Comparison of ENCODE assay signal across 10 mouse cellular contexts in genomic region chr6:54548314-54549019, GRCm38 (mm10). TPM values are rescaled to one million over a fixed set of nuclear protein-coding genes. Genes with fewer than 3 reads are reported as not detected.
DNase-seq lines count a peak whose midpoint lies in the region; ATAC-seq lines count a peak whose summit lies in the region.
"Had no signal": no experiment of that assay in that cellular context is flagged by ENCODE, and none has a peak within 500 bp of the region (broad histone marks: within the 10 kb centered on the region; RNA-seq: fewer than 3 reads in every experiment).

No protein-coding gene starts in this region.

- peak; percentile 68 for DNase-seq in testis, postnatal 10 days (ENCODE audit: low spot score)
- no peak for DNase-seq in testis, postnatal 14 days (ENCODE audit: low spot score)
- no peak for DNase-seq in B cell, adult 2 months
- DNase-seq in liver, embryonic 11.5 days (ENCODE audit: low spot score) = no peak
- DNase-seq: gastrocnemius, postnatal 14 days; layer of hippocampus, adult 9-11 months had no signal

- no peaks in the 10 kb centered on the region for H3K9me3 ChIP-seq in hindbrain, embryonic 13.5 days
- no peaks in the 10 kb centered on the region for H3K9me3 ChIP-seq in hindbrain, embryonic 16.5 days (ENCODE audit: control insufficient read depth, low read length)
- H3K9me3 ChIP-seq in kidney, embryonic 16.5 days (ENCODE audit: low read length) = no peaks in the 10 kb centered on the region
- no peaks in the 10 kb centered on the region for H3K9me3 ChIP-seq in neural tube, embryonic 15.5 days (replicated peaks)
- H3K9me3 ChIP-seq in liver, embryonic 11.5 days (ENCODE audit: control insufficient read depth, low read length) = no peaks in the 10 kb centered on the region

- no peak overlapping the region for H3K9ac ChIP-seq in hindbrain, embryonic 13.5 days
- no peak overlapping the region for H3K9ac ChIP-seq in hindbrain, embryonic 16.5 days (ENCODE audit: low read depth, low read length)
- H3K9ac ChIP-seq in kidney, embryonic 16.5 days (replicated peaks; ENCODE audit: low read length) = no peak overlapping the region
- H3K9ac ChIP-seq in neural tube, embryonic 15.5 days (replicated peaks) = no peak overlapping the region
- H3K9ac ChIP-seq in liver, embryonic 11.5 days (ENCODE audit: low read depth, low read length) = no peak overlapping the region

- H3K4me2 ChIP-seq in hindbrain, embryonic 13.5 days = no peak overlapping the region
- no peak overlapping the region for H3K4me2 ChIP-seq in hindbrain, embryonic 16.5 days (ENCODE audit: low read length)
- no peak overlapping the region for H3K4me2 ChIP-seq in kidney, embryonic 16.5 days (replicated peaks; ENCODE audit: low read depth, low read length)
- H3K4me2 ChIP-seq in neural tube, embryonic 15.5 days = no peak overlapping the region
- H3K4me2 ChIP-seq in liver, embryonic 11.5 days = no peak overlapping the region

- peak overlapping the region; percentile 67 for H3K27ac ChIP-seq in hindbrain, embryonic 13.5 days
- no peak overlapping the region for H3K27ac ChIP-seq in hindbrain, embryonic 16.5 days (ENCODE audit: low read depth, low read length)
- no peak overlapping the region for H3K27ac ChIP-seq in kidney, embryonic 16.5 days (ENCODE audit: low read length)
- H3K27ac ChIP-seq in neural tube, embryonic 15.5 days (replicated peaks) = 0 out of 2 replicates have a peak overlapping the region, but pooled peaks have one; percentile 15
- no peak overlapping the region for H3K27ac ChIP-seq in liver, embryonic 11.5 days (ENCODE audit: low read depth, low read length)

- H3K4me3 ChIP-seq in hindbrain, embryonic 13.5 days = no peak overlapping the region
- no peak overlapping the region for H3K4me3 ChIP-seq in hindbrain, embryonic 16.5 days (ENCODE audit: low read length)
- H3K4me3 ChIP-seq in kidney, embryonic 16.5 days (ENCODE audit: low read length) = no peak overlapping the region
- H3K4me3 ChIP-seq in neural tube, embryonic 15.5 days (replicated peaks) = no peak overlapping the region
- H3K4me3 ChIP-seq in liver, embryonic 11.5 days (ENCODE audit: low read depth, low read length) = no peak overlapping the region

- peaks cover 19% of the 10 kb centered on the region for H3K36me3 ChIP-seq in hindbrain, embryonic 13.5 days
- H3K36me3 ChIP-seq in hindbrain, embryonic 16.5 days (ENCODE audit: control insufficient read depth, insufficient read depth, low read length) = peaks cover 5% of the 10 kb centered on the region; the same call in 1 of the 2 replicates
- no peaks in the 10 kb centered on the region for H3K36me3 ChIP-seq in kidney, embryonic 16.5 days (ENCODE audit: insufficient read depth, low read length)
- H3K36me3 ChIP-seq in neural tube, embryonic 15.5 days = peaks cover 5% of the 10 kb centered on the region
- no peaks in the 10 kb centered on the region for H3K36me3 ChIP-seq in liver, embryonic 11.5 days (ENCODE audit: control insufficient read depth, insufficient read depth, low read length)

- peaks cover 51% of the 10 kb centered on the region for H3K4me1 ChIP-seq in hindbrain, embryonic 13.5 days (replicated peaks)
- H3K4me1 ChIP-seq in hindbrain, embryonic 16.5 days (ENCODE audit: control insufficient read depth, insufficient read depth, low read depth, low read length) = peaks cover 21% of the 10 kb centered on the region
- H3K4me1 ChIP-seq in kidney, embryonic 16.5 days (ENCODE audit: insufficient read depth, low read length) = peaks cover 15% of the 10 kb centered on the region
- H3K4me1 ChIP-seq in neural tube, embryonic 15.5 days = peaks cover 38% of the 10 kb centered on the region
- H3K4me1 ChIP-seq in liver, embryonic 11.5 days (replicated peaks; ENCODE audit: control insufficient read depth, insufficient read depth, low read length) = no peaks in the 10 kb centered on the region

- WGBS in hindbrain, embryonic 13.5 days = 64% methylated on average over 13 of the region's 13 CpGs
- 51% methylated on average over 13 of the region's 13 CpGs for WGBS in hindbrain, embryonic 16.5 days
- 57% methylated on average over 13 of the region's 13 CpGs for WGBS in kidney, embryonic 16.5 days
- WGBS in neural tube, embryonic 15.5 days = 48% methylated on average over 13 of the region's 13 CpGs
- WGBS in liver, embryonic 11.5 days = 81% methylated on average over 13 of the region's 13 CpGs

- 0 out of 2 replicates have a peak, but pooled peaks have one; percentile 21 for ATAC-seq in hindbrain, embryonic 13.5 days (ENCODE audit: low FRiP score)
- ATAC-seq in hindbrain, embryonic 16.5 days = no peak
- ATAC-seq in kidney, embryonic 16.5 days (ENCODE audit: low FRiP score, low TSS enrichment) = peak; percentile 68
- peak; percentile 58 for ATAC-seq in neural tube, embryonic 15.5 days (ENCODE audit: low FRiP score)
- ATAC-seq in liver, embryonic 11.5 days (replicated peaks; ENCODE audit: low FRiP score) = no peak

- H3K27me3 ChIP-seq in hindbrain, embryonic 13.5 days = no peaks in the 10 kb centered on the region
- H3K27me3 ChIP-seq in hindbrain, embryonic 16.5 days (replicated peaks; ENCODE audit: control insufficient read depth, insufficient read depth, low read length) = no peaks in the 10 kb centered on the region
- no peaks in the 10 kb centered on the region for H3K27me3 ChIP-seq in kidney, embryonic 16.5 days (ENCODE audit: insufficient read depth, low read length)
- no peaks in the 10 kb centered on the region for H3K27me3 ChIP-seq in neural tube, embryonic 15.5 days (replicated peaks)
- no peaks in the 10 kb centered on the region for H3K27me3 ChIP-seq in liver, embryonic 11.5 days (replicated peaks; ENCODE audit: control insufficient read depth, insufficient read depth, low read length)

RNA-seq across cellular contexts. Expression of gene Scrn1, which starts 17.8 kb away (rescaled TPM):
- polyA plus RNA-seq in hindbrain, embryonic 13.5 days (2015; fragmentation: Nextera tagmentation; extraction: Ambion mirVana) = 87.1 and 91.6 TPM in 2 replicates
- 109 and 114 TPM in 2 replicates for polyA plus RNA-seq in hindbrain, embryonic 16.5 days (2015; fragmentation: Nextera tagmentation; extraction: Ambion mirVana)
- 7.7 and 8.8 TPM in 2 replicates for polyA plus RNA-seq in kidney, embryonic 16.5 days (2015; fragmentation: Nextera tagmentation; extraction: Ambion mirVana)
- 85.9 and 98.3 TPM in 2 replicates for polyA plus RNA-seq in neural tube, embryonic 15.5 days (2015; fragmentation: Nextera tagmentation; extraction: Ambion mirVana)
- 2.9 and 3.0 TPM in 2 replicates for polyA plus RNA-seq in liver, embryonic 11.5 days (2014; fragmentation: Nextera tagmentation; extraction: Ambion mirVana)

RNA-seq across cellular contexts. Expression of gene Plekha8, which starts 46.4 kb away (rescaled TPM):
- polyA plus RNA-seq in hindbrain, embryonic 13.5 days (2015; fragmentation: Nextera tagmentation; extraction: Ambion mirVana) = 8.8 and 9.2 TPM in 2 replicates
- 6.3 and 8.1 TPM in 2 replicates for polyA plus RNA-seq in hindbrain, embryonic 16.5 days (2015; fragmentation: Nextera tagmentation; extraction: Ambion mirVana)
- polyA plus RNA-seq in kidney, embryonic 16.5 days (2015; fragmentation: Nextera tagmentation; extraction: Ambion mirVana) = 10.4 and 10.7 TPM in 2 replicates
- 6.7 and 8.0 TPM in 2 replicates for polyA plus RNA-seq in neural tube, embryonic 15.5 days (2015; fragmentation: Nextera tagmentation; extraction: Ambion mirVana)
- 7.9 and 9.7 TPM in 2 replicates for polyA plus RNA-seq in liver, embryonic 11.5 days (2014; fragmentation: Nextera tagmentation; extraction: Ambion mirVana)

RNA-seq across cellular contexts. Expression of gene Fkbp14, which starts 48.6 kb away (rescaled TPM):
- 10.6 and 11.9 TPM in 2 replicates for polyA plus RNA-seq in hindbrain, embryonic 13.5 days (2015; fragmentation: Nextera tagmentation; extraction: Ambion mirVana)
- 8.0 and 11.8 TPM in 2 replicates for polyA plus RNA-seq in hindbrain, embryonic 16.5 days (2015; fragmentation: Nextera tagmentation; extraction: Ambion mirVana)
- 30.3 and 30.9 TPM in 2 replicates for polyA plus RNA-seq in kidney, embryonic 16.5 days (2015; fragmentation: Nextera tagmentation; extraction: Ambion mirVana)
- polyA plus RNA-seq in neural tube, embryonic 15.5 days (2015; fragmentation: Nextera tagmentation; extraction: Ambion mirVana) = 12.5 and 14.0 TPM in 2 replicates
- 11.0 and 11.9 TPM in 2 replicates for polyA plus RNA-seq in liver, embryonic 11.5 days (2014; fragmentation: Nextera tagmentation; extraction: Ambion mirVana)

Comparison
In these comparisons a context has a peak if more than half of its experiments do, and no peak if none do; other contexts are left out.
1. ATAC-seq: peak in hindbrain, embryonic 13.5 days (single experiment), kidney, embryonic 16.5 days (single experiment) and neural tube, embryonic 15.5 days (single experiment); none in hindbrain, embryonic 16.5 days (single experiment) and liver, embryonic 11.5 days (single experiment).
2. H3K27ac ChIP-seq: peak in hindbrain, embryonic 13.5 days (single experiment) and neural tube, embryonic 15.5 days (single experiment); none in hindbrain, embryonic 16.5 days (single experiment), kidney, embryonic 16.5 days (single experiment) and liver, embryonic 11.5 days (single experiment).